Mouse (Mus musculus) liver, postnatal 0 days (tissue): ENCODE measurements at regions not wholly inside any gene's neighbourhood (a gene's known extent, or its start where the extent isn't known, plus 50 kb on each side); places are given as distances from the start of the nearest gene placed in this dataset.
"Not testable (repeated sequence)": the region's sequence is repeated elsewhere in the genome, so short reads cannot be mapped to it uniquely, and the experiment has no call there.

Experiments
- CTCF ChIP-seq: sonication (generic); IDR thresholded peaks from 2 replicates; pipeline ENCODE4 v1.5.1; 2016; ENCODE audit warnings: antibody characterized with exemption, low read depth
- EP300 ChIP-seq: IDR thresholded peaks from 2 replicates; pipeline ENCODE4 v1.6.1; 2016; ENCODE audit warnings: antibody characterized with exemption, low read depth, mild to moderate bottlenecking

DNA sequence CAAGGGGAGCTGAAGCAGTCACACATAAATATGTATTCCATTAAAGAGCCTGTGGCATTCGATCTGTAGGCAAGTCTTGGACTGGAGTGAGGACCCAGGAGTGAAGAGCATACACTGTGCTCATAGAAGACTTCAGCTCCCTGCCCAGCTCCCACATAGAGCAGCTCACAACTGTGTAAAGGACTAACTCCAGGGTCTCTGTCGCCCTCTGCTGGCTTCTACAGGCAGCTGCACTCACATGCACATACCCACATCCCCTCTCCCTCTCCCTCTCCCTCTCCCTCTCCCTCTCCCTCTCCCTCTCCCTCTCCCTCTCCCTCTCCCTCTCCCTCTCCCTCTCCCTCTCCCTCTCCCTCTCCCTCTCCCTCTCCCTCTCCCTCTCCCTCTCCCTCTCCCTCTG is 369.7 kb upstream of the Zfp507 start:
- TF ChIP-seq EP300 = not testable (repeated sequence)
- TF ChIP-seq CTCF = peak; percentile 34
